Mouse (Mus musculus) urinary bladder, adult 2 months (tissue): Measurements from ENCODE around the gene Ube2d1. TPM values are rescaled to one million over a fixed set of nuclear protein-coding genes. Genes with fewer than 3 reads are reported as not detected.

ENCODE experiments used
- DNase-seq: peaks from one replicate; pipeline ENCODE4 v3.0.0; 2022; ENCODE audit warnings: low spot score
- polyA plus RNA-seq: library from polyadenylated mRNA; depleted of rRNA; stranded (reverse); fragments of >200 nt; gene quantifications from 2 replicates; pipeline ENCODE4 v1.2.3, GENCODE M21; 2012; rRNA removed

Ube2d1 gene
- polyA plus RNA-seq = 79.4 and 103 TPM in 2 replicates

DNA sequence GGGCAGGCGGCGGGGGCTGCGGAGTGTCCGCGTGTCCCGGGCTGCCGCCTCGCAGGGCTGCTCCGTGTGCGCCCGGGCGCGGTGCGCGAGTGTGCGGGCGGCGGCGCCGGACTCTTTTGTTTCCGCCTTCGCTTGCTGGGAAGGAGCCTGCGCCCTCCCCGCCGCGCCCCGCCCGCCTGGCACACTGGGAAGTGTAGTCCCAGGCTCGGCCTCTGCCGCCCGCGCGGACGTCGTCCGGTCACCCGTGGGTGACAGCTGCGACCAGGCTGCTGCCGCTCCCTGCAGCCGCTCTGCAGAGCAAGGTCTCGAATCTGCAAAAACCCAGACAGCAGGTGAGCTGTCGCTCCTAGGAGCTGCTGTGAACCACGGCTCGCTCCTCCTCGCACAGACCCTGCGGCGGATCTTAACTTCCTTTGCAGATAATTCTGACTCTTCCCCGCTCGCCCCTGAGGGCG lies at the start of gene Ube2d1:
Ube2d1 (minus strand) TSS at position 137 of the 455 bp plus-strand sequence.
- DNase-seq = peak; percentile 89

DNA sequence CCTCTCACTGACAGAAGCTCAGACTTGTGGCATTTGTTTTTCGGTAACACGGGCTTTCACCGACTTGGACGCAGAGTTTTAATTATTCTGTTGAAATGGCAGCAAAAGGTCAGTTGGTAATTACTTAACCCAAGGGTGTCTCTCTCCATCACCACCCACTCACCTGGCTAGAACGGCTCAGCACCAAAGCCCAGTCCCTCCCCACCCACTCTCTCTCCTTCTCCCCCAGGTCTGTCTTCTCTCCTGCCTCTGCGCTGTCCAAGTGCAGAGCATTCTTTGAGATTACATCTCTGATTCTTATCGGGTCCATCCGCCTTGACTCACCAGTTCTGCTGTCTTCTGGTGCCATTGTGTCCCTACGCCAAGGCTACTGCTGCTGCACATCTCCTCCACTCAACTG lies 47.8 kb upstream of the Ube2d1 start:
- no peak for DNase-seq

DNA sequence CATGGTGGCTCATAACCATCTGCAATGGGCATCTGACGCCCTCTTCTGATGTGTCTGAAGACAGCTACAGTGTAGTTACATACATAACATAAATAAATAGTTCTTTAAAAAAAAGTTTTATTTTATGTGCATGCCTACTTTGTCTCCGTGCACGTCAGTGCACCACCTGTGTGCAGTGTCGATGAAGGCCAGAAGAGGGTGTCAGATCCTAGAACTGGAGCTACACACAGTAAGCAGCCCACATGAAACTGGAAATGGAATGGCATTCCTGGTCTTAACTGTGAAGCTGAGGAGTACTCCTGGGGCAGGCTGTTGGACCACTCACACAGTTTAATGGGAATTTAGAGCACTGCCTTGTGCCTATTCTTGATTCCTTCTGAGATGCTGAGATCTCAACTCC lies 47.3 kb upstream of the Ube2d1 start:
- DNase-seq = no peak

DNA sequence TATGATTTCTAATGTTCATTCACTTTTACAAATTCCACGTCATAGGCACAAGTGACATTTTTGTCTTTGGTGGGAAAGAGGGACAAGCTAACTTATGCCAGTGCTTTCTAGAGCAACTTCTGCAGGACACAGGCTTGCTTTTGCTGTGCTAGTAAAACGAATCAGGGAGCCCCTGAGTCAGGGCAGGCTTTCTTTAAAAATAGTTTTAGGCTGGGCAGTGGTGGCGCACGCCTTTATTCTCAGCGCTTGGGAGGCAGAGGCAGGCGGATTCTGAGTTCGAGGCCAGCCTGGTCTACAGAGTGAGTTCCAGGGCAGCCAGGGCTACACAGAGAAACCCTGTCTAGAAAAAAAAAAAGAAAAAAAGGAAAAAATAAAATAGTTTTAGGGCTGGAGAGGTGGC lies 46.8 kb upstream of the Ube2d1 start:
- no peak for DNase-seq

DNA sequence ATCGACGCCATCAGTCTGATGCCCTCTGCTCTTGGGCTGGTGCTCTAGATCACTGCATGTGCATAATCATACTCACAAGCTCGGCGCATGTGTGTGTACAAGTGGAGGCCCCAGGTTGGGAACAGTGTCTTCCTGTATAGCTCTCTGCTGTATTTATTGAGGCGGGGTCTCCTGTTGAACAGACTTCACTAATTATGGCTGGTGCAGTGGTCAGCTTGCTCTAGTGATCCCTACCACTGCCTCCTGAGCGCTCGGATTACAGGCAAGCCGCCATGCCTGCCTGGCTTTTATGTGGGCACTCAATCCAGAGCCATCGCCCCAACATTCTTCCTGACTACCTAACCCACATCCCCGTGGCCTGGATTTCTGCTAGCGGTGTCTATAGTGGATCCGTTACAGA lies 45.0 kb upstream of the Ube2d1 start:
- no peak for DNase-seq

DNA sequence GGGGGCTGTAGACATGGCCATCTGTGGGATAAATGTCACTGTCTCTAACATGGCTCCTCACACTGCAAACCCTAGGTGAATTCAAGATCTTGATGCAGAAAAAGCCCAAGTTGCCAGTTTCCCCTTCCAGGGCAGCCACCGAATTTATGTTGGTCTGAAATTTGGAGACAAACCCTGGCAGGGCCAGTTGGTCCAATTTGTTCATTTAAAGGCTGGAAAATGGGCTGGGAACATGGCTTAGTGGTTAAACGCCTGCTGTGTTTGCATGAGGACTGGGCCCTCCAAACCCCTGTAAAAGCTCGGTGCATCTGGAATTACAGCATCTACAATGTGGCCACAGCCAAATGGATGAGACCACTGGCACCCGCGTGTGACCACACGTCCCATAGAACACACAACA lies 44.2 kb upstream of the Ube2d1 start:
- no peak for DNase-seq

DNA sequence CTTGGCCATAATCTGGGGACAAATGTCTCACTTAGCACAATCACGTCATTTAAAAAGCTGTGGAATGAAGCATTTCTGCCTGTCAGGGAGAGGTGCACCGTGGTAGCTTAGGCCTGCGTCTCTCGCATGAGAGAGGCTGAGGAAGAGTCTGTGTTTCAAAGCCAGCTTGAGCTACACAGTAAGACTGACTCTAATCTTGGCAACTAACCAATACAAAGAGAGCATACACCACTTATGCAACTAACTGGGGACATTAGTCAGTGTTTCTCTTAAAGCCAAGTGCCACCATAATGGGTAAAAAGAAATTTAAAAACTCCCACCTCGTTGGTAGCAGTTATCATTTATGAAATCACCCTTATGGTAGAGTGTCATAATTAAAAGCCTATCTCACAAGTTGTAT lies 43.8 kb upstream of the Ube2d1 start:
- no peak for DNase-seq

DNA sequence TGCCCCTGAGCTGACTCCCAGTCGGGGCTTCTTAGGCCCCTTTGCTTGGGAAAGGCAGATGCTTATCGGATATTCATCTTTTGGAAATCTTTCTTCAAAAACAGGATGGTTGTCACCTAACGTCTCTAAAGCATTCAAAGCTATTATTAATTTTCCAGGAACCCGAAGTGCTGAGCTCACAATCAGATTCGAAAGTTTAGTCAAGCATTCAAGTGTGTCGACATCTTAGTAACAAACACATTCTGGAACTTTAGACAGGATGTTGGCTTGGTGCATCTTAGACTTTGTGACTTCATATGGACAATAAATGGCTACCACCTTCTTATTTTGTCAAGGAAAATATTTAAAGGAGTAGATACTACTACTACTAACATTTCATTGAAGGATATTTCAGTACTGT lies 43.3 kb upstream of the Ube2d1 start:
- DNase-seq = no peak

DNA sequence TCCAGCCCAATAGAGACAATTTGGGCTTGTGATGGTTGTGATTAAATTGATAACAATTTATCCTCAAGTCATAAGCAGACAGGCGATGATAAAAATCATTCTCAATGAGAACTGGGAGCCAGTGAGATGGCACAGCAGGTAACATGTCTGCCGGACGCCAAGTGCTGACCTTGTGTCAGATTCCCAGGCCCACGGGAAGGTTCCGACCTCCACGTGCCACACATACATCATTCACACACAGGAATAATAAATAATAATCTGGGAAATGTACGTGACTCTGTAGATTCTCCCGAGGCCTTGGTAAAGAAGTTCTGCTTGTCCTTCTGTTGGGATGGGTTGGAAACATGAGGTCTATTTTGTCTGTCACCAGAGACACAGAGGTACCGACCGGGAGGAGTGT lies 42.3 kb upstream of the Ube2d1 start:
- DNase-seq = no peak

DNA sequence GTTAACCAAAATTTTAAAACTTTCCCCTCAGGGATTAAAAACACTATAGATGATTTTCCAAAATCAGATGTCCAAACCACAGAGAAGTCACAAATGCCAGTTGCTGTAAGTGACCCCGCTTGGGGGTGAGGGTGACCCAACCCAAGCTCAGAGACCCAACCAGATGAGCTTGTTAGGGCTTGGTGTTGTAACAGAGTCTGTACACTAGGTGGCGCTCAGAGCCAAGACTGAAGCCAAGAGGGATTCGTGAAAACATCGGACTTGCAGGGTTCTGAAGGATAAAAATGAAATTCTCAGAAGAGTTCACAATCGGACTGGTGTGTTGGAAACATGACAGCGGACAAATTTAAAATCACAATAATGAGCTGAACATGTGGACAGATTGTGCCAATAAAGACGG lies 41.7 kb upstream of the Ube2d1 start:
- DNase-seq = peak; percentile 38

DNA sequence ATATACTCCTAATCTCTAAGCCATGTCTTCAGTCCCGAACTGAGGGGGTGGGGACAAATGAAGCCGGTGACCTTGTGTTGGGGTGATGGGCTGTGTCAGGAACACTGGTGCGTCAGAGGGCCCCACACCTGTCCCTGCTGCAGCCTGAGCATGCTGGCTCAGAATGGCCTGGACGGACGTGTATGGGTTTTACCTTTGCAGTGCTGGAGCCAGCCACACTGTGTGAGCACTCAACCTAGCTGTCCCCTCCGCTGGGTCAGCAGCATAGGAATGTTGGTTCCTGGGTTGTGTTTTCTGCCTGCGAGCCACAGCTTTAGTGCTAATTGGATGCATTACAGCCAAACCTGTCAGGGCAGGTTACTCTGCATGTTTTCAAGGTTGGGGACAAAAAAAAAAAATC lies 41.1 kb upstream of the Ube2d1 start:
- no peak for DNase-seq

DNA sequence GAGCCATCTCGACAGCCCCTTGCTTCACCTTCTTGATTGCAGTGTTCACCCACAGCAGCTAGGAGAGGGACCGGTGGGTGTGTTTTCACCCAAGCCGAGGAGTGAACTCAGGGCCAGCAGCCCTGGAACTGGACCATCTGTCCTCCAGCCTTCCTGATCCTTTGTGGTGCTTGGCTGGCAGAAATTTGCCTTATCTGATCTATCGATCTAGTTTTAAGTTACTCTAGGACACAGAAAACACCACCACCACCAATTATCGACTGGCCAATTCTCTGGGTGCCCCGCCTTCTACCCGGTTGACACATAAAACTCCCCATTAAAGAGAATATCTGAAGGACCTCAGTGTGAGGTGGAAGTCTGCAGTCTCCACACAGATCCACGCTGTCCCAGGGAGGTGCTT lies 38.6 kb upstream of the Ube2d1 start:
- no peak for DNase-seq

DNA sequence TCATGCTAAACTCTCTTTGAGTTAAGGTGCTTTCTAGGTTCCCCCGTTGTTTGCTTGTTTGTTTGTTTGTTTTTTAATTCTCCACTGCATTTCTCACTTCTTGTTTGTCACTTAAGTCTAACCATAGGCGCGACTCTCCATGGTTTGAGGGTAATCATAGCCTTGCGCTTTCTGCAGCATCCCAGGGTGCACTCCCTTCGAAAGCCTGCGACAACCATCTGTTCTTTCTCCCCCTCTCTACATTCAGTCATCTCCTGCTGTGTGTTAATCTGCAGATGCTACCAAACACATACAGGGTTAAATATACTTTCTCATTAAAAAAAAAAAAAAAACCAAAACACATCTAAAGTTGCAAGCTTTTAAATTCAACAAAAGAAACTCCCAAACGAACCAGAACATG lies 31.4 kb upstream of the Ube2d1 start:
- no peak for DNase-seq

DNA sequence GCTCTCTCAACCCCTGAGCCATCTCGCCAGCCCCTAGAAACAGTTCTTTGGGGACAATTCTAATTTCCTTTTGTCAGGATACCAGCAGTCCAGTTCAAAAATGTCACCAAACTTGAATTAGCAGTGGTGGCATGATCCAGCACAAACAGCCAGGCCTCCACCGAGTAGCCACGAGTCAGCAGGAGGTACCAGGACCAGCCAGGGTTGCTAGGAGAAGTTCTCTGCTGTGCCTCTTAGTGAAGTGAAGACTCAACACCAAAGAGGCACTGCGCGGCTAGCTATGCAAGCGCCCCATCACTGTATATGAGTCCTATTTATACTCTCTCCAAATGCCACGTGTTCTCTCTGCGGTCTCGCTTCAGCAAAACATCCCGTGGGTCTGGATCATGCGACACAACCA lies 31.0 kb upstream of the Ube2d1 start:
- DNase-seq = no peak

DNA sequence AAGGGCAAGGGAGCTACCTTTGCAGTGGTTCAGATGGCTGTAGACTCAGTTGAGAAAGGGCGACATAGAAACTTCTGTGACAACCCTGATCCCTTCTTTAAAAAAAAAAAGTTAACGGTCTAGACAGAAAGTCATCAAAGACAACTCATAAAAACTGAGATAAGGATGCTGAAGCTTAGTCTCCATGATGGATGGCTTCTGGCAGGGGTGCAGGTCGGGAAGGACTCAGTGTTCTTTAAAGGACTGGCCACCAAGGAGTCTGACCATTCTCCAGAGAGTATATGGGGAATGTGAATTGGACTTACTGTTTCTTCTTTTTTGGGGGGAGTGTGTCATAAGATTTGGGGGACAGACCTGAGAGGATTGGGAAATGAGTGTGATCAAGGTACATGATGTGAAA lies 29.5 kb upstream of the Ube2d1 start:
- DNase-seq = no peak

DNA sequence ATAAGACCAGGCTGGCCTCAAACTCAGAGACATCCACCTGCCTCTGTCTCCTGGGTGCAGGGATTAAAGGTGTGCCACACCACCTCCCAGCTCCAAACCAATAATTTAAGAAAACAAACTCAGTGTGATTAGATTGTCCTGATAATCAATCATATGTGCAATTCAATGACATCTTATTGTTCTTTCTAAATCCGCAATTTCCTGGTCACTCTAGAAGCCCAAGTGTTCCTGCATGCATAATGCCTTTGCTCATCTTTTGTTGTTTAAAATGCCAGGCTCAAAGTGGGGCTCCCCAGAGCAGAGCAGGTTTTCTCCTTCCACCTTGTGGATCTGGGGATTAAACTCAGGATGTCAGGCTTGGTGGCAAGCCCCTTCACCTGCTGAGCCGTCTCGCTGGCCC lies 25.2 kb upstream of the Ube2d1 start:
- no peak for DNase-seq

DNA sequence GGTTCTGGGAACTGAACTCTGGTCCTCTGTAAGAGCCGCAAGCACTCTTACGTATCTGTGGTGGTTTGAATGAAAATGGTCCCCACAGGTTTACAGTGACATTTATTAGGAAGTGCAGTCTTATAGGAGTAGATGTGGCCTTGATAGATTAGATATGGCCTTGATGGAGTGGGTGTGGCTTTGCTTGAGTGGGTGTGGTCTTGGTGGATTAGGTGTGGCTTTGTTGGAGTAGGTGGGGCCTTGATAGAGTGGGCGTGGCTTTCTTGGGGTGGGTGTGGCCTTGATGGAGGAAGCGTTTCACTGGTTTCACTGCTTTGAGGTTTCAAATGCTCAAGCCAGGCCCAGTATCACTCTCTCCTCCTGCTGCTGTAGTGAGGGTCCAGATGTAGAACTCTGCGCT lies 23.1 kb upstream of the Ube2d1 start:
- no peak for DNase-seq

DNA sequence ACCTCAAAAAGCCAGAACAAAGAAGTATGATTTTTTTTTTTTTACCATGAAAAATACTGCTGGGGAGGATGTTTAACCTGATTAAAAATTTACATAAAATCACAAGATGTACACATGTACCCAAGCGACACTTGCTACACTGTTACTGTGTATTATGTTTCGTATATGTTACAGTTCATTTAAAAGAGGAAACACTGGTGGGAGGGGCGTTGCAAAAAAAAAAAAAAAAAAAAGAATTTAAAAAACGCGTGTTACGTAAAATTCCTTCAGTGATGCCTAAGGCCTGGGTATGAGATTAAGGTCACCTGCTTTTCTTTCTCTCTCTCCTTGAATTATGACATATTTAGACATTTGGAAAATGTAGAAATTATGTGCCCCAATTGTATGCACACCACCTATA lies 21.7 kb upstream of the Ube2d1 start:
- no peak for DNase-seq

DNA sequence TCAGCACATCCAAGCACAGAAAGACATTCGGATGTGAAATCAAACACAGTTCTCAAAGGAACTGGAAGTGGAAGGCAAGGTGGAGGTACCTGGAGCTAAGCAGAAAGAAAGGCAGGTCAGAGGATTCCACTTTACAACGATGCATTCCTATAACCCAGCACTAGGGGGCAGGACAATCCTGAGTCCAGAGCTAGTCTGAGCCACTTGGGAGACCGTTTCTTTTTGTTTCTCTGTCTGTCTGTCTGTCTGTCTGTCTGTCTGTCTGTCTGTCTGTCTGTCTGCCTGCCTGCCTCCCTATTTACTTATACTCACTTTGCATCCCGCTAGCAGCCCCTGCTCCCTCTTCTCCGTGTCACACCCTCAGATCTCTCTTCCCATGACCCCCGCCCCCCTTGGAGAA lies 21.1 kb upstream of the Ube2d1 start:
- no peak for DNase-seq

DNA sequence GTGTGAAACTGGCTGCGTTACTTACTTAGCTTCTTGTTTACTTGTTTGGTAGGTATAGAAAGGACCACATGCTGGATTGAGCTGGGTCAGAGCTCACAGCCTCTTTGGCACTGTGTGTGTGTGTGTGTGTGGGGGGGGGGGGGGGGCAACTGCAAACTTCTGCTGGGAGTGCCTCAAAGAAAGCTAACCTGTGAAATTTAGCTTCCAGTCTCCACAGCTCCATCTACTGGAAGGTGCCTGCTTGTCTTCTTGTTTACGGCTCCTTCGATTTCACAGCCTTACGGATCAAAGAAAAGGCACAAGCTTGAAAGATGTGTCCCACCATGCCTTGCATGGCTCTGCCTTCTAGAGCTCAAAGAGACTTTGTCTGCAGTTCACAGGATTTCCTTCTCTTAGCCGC lies 17.4 kb upstream of the Ube2d1 start:
- no peak for DNase-seq

DNA sequence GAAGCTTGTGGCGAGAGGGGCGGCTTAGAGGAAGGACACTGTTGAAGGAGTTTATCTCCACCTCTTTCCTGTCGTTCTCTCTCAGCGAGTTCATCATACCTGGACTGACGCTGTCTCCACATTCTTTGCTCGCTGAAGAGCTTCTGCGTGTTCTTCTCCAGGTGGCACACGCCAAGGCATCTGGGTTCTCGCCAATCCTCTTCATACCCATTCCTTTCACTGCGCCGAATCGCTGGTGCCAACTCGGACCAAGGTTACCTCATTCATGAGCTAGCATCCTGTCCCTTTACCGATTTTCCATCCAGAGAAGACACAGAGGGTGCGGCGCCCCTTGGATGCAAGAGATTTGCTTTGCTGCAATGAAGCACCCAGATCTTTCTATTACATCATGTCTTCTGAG lies 15.1 kb upstream of the Ube2d1 start:
- DNase-seq = no peak

DNA sequence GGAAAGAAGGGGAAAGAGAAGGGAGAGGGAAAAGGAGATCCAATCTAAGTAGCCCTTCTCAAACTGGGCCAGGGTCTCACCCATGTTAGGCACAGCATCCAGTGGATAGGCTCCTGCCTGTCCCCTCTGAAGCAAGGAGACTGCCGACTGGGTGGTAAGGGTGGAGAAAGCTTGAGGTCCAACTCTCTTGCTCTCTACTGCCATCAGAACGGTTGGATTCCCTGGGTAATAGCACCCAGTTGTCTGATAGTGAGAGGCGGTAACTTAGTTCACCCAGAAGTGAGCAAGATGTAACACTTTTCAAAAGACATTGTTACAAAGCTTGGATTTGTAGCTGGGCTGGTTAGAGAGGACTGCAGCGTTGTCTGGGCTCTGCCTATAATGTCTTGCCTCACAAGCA lies 8.2 kb upstream of the Ube2d1 start:
- DNase-seq = no peak

DNA sequence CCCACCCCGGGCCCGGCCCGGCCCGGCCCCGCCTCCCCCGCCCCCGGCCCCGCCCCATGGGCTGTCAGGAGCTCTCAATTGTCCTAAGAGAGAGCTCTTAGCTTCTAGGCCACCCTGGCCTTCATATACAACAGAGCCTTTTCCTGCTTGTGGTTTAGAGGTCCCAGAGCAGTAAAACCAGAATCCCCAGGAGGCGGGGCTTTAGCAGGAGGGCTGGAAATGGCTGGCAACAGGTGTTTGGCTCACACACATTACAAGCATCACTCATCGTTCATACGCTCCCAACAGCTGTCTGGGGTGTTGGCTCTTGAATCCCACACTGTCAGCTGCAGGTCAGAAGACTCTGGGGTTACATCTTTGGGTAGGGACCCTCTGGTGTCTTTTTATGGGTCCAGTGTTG lies 7.2 kb upstream of the Ube2d1 start:
- no peak for DNase-seq

DNA sequence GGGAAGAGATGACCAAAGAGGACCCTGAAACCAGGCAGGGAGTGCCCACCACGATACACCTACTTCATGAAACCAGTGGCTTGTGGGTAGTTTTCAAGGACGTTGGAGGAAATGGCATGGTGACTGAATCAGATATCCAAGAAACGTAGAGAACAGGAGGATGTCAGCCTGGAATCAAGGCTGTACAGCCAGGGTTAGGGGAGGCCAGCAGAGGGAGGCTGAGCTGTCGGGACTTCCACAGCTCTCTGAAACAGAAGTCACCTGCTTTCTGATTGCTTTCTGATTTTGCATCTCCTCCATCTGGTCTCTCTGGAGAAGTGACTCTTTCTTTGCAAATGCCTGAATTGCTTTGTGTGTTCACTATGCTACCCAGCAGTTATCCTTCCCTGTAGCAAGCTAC lies 6.7 kb upstream of the Ube2d1 start:
- no peak for DNase-seq

DNA sequence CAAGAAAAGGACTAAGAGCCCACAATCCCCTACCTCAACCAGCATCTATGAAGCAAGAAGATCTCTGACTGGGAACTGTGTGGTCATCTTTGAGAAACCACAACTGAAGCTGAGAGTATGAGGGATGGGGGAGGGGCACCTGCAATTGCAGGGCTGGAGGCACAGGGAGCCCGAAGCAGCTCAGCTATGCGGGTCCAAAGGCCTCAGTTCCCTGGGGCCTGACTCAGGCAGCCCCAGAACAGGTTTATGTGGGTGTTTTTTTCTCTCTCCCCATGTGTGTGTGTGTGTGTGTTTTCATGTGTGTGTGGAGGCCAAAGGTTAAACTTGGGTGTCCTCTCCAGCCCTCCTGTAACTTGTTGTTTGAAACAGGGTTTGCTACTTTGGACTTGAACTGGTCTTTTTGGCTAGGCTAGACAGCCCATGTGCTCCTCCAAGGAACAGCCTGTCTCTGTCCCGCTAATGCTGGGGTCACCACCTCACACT lies 6.2 kb upstream of the Ube2d1 start:
- DNase-seq = no peak
